Mouse (Mus musculus): ENCODE data around the gene Shroom3. TPM values are rescaled to one million over a fixed set of nuclear protein-coding genes. Genes with fewer than 3 reads are reported as not detected.

Gene Shroom3
- polyA plus RNA-seq, 1 experiment from 2014 or later: 1.5 TPM

DNA sequence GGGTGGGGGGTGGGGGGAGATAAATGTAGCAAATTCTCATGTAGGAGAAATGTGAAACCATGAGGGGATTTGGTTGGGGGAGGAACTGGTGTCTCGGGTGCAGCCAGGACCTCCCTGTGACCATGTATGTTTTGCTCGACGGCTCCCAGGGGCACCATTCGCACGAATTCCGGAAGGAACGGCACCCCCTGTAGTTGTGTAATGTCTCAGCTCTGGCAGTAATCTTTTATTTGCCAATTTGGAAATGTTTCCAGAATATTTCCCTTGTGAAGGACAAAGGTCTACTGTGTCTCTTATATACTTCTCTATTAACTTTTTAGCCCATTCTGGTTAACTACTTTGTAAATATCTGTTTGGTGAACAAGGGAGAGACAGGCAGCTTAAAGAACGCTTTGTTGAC lies 27.5 kb downstream of the Shroom3 start:
- no peak for ATAC-seq (ENCODE audit: low FRiP score, low TSS enrichment)
- WGBS: 78% methylated on average over 8 of the region's 8 CpGs

DNA sequence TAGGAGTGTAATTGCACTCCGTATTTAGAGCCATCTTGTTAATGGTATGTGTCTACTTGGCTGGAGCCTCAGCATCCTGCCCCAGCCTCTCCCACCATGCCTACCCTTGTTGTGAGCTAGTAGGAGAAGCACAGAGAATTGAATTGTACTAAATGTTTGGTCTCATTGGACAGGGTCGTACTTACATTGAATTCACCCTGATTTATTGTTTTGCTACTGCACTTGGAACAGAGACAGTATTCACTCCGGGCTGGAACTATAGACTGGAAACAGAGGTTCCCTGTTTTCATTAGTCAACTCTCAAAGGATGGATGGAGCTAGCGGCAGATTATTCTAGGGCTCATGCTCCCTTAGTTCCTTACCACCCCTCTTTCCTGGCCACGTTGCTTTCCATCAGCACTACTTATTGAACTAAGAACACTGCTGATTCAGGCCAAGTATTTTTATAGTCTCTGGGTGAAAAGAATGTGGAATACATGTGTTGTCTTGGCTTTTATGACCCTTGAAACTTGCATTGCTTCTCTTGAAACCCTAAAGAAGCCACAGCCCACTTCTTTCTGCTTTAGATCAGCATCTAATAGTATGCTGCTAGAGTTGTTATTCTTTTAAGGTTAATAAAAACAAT lies 28.5 kb downstream of the Shroom3 start:
- Histone ChIP-seq H3K27ac (replicated peaks; ENCODE audit: low read depth, low read length) (no peak overlapping the region; the same call in 1 of the 2 replicates), H3K9ac (replicated peaks; ENCODE audit: low read length) (no peak overlapping the region), H3K36me3 (ENCODE audit: control insufficient read depth, insufficient read depth, low read length) (no peaks in the 10 kb centered on the region), H3K9me3 (ENCODE audit: control insufficient read depth, low read length) (no peaks in the 10 kb centered on the region), H3K4me2 (ENCODE audit: low read length) (no peak overlapping the region), H3K27me3 (ENCODE audit: control insufficient read depth, insufficient read depth, low read length) (no peaks in the 10 kb centered on the region), H3K4me3 (replicated peaks; ENCODE audit: low read depth, low read length) (no peak overlapping the region), H3K4me1 (ENCODE audit: control insufficient read depth, insufficient read depth, low read length) (no peaks in the 10 kb centered on the region)
- no peak for DNase-seq
- no peak for ATAC-seq (ENCODE audit: low FRiP score, low TSS enrichment)
- WGBS: 80% methylated on average over 5 of the region's 5 CpGs

More for the DNA sequence above, 27.5 kb downstream of the Shroom3 start:
- Histone ChIP-seq H3K27ac (replicated peaks; ENCODE audit: low read depth, low read length) (no peak overlapping the region), H3K9me3 (ENCODE audit: control insufficient read depth, low read length) (no peaks in the 10 kb centered on the region), H3K27me3 (ENCODE audit: control insufficient read depth, insufficient read depth, low read length) (no peaks in the 10 kb centered on the region), H3K4me2 (ENCODE audit: low read length) (no peak overlapping the region), H3K36me3 (ENCODE audit: control insufficient read depth, insufficient read depth, low read length) (no peaks in the 10 kb centered on the region), H3K4me3 (replicated peaks; ENCODE audit: low read depth, low read length) (no peak overlapping the region), H3K4me1 (ENCODE audit: control insufficient read depth, insufficient read depth, low read length) (no peaks in the 10 kb centered on the region), H3K9ac (replicated peaks; ENCODE audit: low read length) (no peak overlapping the region)
- no peak for DNase-seq

DNA sequence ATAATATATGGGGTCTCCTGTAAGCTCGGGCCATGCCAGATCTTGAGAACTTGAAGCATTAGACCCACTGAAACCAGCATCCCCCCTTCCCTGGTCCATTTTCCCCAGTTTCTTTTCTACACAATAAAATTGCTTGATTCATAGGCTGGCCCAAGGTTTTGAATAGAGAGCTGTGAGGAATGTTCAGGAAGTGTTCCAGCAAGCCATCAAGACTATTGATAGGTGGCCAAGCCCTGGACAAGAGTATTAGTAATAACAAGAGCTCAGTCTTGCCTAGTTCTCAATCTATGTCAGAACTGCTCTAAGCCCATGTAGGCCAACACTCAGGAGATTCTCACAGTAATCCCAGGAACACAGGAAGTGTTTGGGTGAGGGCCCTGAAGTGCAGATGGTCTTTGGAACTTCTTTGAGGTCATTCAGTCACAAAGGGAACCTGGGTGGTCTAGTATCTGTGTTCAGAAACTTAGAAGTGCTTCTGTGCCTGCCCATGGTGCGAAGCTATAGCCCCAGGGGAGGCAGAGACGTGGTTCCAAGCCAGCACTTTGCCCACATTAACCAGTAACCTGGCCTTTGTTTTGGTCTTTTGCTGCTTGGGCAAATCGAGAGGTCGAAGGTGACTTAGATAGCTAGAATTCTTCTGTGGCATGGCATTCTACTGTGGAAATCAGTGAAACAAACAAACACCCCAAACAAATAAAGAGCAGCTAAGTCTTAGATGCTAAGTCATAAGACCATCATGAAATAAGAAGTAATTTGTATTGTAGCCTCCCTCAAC lies 29.6 kb downstream of the Shroom3 start:
- H3K4me1 ChIP-seq (ENCODE audit: control insufficient read depth, insufficient read depth, low read length): no peaks in the 10 kb centered on the region
- no peaks in the 10 kb centered on the region for H3K36me3 ChIP-seq (ENCODE audit: control insufficient read depth, insufficient read depth, low read length)
- H3K4me2 ChIP-seq (ENCODE audit: low read length): no peak overlapping the region
- ATAC-seq (ENCODE audit: low FRiP score, low TSS enrichment): no peak
- H3K9me3 ChIP-seq (ENCODE audit: control insufficient read depth, low read length): no peaks in the 10 kb centered on the region
- no peaks in the 10 kb centered on the region for H3K27me3 ChIP-seq (ENCODE audit: control insufficient read depth, insufficient read depth, low read length)
- DNase-seq: no peak
- H3K9ac ChIP-seq (replicated peaks; ENCODE audit: low read length): no peak overlapping the region
- WGBS: 81% methylated on average over 5 of the region's 5 CpGs
- no peak overlapping the region for H3K4me3 ChIP-seq (replicated peaks; ENCODE audit: low read depth, low read length)
- no peak overlapping the region for H3K27ac ChIP-seq (replicated peaks; ENCODE audit: low read depth, low read length)

DNA sequence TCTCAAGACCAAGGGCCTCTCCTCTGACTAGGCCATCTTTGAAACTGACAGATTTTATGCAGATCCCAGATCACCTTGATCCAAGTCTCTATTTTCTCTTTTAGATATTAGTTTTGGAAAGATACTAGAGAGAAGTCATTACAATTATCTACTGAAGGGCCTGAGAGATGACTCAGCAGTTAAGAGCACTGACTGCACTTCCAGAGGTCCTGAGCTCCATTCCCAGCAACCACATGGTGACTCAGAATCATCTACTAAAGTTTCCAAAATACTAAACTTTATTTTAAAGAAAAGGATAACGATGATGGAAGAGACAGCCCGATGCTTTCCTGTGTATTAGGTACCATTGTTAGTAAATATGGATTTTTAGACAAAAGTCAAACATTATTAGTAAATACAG lies 31.7 kb downstream of the Shroom3 start:
- Histone ChIP-seq H3K9me3 (ENCODE audit: control insufficient read depth, low read length) (no peaks in the 10 kb centered on the region), H3K4me2 (ENCODE audit: low read length) (no peak overlapping the region), H3K4me1 (ENCODE audit: control insufficient read depth, insufficient read depth, low read length) (no peaks in the 10 kb centered on the region), H3K27me3 (ENCODE audit: control insufficient read depth, insufficient read depth, low read length) (no peaks in the 10 kb centered on the region), H3K36me3 (ENCODE audit: control insufficient read depth, insufficient read depth, low read length) (no peaks in the 10 kb centered on the region), H3K9ac (replicated peaks; ENCODE audit: low read length) (no peak overlapping the region), H3K4me3 (replicated peaks; ENCODE audit: low read depth, low read length) (no peak overlapping the region), H3K27ac (replicated peaks; ENCODE audit: low read depth, low read length) (no peak overlapping the region)
- DNase-seq (no peak), ATAC-seq (ENCODE audit: low FRiP score, low TSS enrichment) (no peak)
- WGBS: 96% methylated on average over 2 of the region's 2 CpGs

DNA sequence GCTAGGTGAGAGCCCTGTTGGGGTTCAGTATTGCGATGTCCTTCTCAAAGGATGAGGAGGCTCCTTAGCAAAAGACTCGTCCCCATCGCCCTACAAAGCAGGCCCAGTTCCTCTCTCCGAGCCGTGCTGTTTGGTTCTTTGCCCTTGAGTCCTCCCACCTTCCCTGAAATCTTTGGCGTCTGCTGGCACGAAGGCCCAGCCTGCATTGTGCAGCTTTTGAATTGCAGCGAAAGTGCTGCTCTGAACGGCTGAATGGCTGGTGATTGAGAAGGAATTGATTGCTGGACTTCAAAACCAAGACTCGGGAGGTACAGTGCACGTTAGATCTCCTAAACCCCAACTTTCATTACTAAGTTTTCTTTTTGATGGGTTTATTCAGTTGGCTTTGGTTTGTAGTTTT lies 32.1 kb downstream of the Shroom3 start:
- Histone ChIP-seq H3K9ac (replicated peaks; ENCODE audit: low read length) (no peak overlapping the region), H3K36me3 (ENCODE audit: control insufficient read depth, insufficient read depth, low read length) (no peaks in the 10 kb centered on the region), H3K4me3 (replicated peaks; ENCODE audit: low read depth, low read length) (no peak overlapping the region), H3K4me1 (ENCODE audit: control insufficient read depth, insufficient read depth, low read length) (no peaks in the 10 kb centered on the region), H3K27me3 (ENCODE audit: control insufficient read depth, insufficient read depth, low read length) (no peaks in the 10 kb centered on the region), H3K27ac (replicated peaks; ENCODE audit: low read depth, low read length) (no peak overlapping the region), H3K4me2 (ENCODE audit: low read length) (no peak overlapping the region), H3K9me3 (ENCODE audit: control insufficient read depth, low read length) (no peaks in the 10 kb centered on the region)
- DNase-seq (no peak), ATAC-seq (ENCODE audit: low FRiP score, low TSS enrichment) (no peak)
- 44% methylated on average over 11 of the region's 11 CpGs for WGBS

DNA sequence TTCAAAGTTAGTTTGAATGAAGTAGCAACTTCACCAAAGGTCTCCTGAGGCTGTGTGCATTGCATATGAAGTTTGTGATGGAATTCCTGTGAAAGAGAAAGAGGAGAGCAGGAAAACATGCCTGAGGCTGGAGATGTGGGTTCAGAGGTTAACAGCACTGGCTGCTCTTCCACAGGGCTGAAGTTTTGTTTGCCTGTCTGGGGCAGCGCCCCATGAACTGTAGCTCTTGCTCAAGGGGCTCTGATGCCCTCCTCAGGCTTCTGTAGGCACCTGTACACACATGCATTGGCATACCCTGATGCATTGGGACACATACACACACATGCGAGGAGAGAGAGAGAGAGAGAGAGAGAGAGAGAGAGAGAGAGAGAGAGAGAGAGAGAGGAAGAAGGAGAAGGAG lies 32.7 kb downstream of the Shroom3 start:
- no peaks in the 10 kb centered on the region for H3K27me3 ChIP-seq (ENCODE audit: control insufficient read depth, insufficient read depth, low read length)
- no peak overlapping the region for H3K4me3 ChIP-seq (replicated peaks; ENCODE audit: low read depth, low read length)
- DNase-seq (no peak), ATAC-seq (ENCODE audit: low FRiP score, low TSS enrichment) (no peak)
- H3K9me3 ChIP-seq (ENCODE audit: control insufficient read depth, low read length): no peaks in the 10 kb centered on the region
- H3K9ac ChIP-seq (replicated peaks; ENCODE audit: low read length): no peak overlapping the region
- no peak overlapping the region for H3K4me2 ChIP-seq (ENCODE audit: low read length)
- 89% methylated on average over 2 of the region's 2 CpGs for WGBS
- no peaks in the 10 kb centered on the region for H3K36me3 ChIP-seq (ENCODE audit: control insufficient read depth, insufficient read depth, low read length)
- no peak overlapping the region for H3K27ac ChIP-seq (replicated peaks; ENCODE audit: low read depth, low read length)
- H3K4me1 ChIP-seq (ENCODE audit: control insufficient read depth, insufficient read depth, low read length): no peaks in the 10 kb centered on the region

DNA sequence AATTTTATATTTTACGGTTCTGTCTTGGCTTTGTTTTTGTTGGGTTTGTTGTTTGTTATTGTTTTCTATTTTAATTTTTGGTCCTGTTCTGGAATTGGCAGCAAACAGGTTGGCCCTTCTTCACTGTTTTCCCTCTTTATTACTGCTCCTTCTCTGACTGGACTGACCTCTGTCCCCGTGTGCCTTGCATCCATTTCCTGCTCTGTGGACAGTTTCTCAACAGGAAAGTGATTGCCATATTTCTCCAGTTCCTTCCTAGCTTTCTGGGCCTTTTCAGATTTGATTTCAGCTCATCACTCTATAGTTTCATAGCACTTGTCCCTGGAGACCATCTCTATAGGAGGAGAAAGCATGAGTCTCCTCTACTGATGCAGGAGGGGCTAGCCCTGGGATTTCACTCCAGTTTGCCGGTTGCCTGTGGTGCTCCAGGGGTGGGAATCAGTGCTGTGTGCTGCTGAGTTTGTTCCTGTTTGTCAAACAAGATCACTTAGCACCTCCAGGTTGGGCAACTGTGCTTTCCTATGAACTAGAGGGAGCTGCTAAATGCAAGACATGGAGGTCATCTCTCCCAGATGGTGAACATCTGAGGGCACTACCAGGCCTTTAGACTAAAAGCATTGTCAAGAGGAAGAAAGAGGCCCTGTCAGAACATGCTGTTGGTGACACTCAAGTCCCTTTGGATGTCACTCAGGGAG lies 34.6 kb downstream of the Shroom3 start:
- H3K27ac ChIP-seq (replicated peaks; ENCODE audit: low read depth, low read length): no peak overlapping the region
- ATAC-seq (ENCODE audit: low FRiP score, low TSS enrichment) (no peak), DNase-seq (no peak)
- H3K9me3 ChIP-seq (ENCODE audit: control insufficient read depth, low read length): no peaks in the 10 kb centered on the region
- no peak overlapping the region for H3K4me2 ChIP-seq (ENCODE audit: low read length)
- H3K36me3 ChIP-seq (ENCODE audit: control insufficient read depth, insufficient read depth, low read length): no peaks in the 10 kb centered on the region
- 85% methylated on average over 3 of the region's 3 CpGs for WGBS
- no peaks in the 10 kb centered on the region for H3K27me3 ChIP-seq (ENCODE audit: control insufficient read depth, insufficient read depth, low read length)
- no peaks in the 10 kb centered on the region for H3K4me1 ChIP-seq (ENCODE audit: control insufficient read depth, insufficient read depth, low read length)
- no peak overlapping the region for H3K9ac ChIP-seq (replicated peaks; ENCODE audit: low read length)
- no peak overlapping the region for H3K4me3 ChIP-seq (replicated peaks; ENCODE audit: low read depth, low read length)

DNA sequence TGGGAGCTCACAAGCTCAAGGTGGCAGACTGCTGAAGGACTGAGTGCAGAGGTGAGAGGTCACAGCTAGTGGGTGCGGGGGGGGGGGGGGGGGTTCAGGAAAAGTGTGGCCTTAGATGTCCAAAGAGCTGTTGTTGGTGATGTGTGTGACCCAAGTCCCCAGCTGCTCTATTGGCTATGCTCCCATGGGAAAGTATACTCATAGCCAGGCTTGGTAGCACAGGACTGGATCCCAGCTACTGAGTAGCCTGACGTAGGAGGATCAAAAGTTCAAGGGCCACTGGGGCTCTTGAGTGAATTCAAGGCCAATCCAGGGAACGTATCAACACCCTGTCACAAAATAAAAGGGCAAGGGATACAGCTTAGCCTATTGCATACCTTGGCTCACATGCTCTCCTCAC lies 35.6 kb downstream of the Shroom3 start:
- Histone ChIP-seq H3K9me3 (ENCODE audit: control insufficient read depth, low read length) (no peaks in the 10 kb centered on the region), H3K4me3 (replicated peaks; ENCODE audit: low read depth, low read length) (no peak overlapping the region), H3K4me1 (ENCODE audit: control insufficient read depth, insufficient read depth, low read length) (no peaks in the 10 kb centered on the region), H3K27ac (replicated peaks; ENCODE audit: low read depth, low read length) (no peak overlapping the region), H3K36me3 (ENCODE audit: control insufficient read depth, insufficient read depth, low read length) (no peaks in the 10 kb centered on the region), H3K9ac (replicated peaks; ENCODE audit: low read length) (no peak overlapping the region), H3K4me2 (ENCODE audit: low read length) (no peak overlapping the region), H3K27me3 (ENCODE audit: control insufficient read depth, insufficient read depth, low read length) (no peaks in the 10 kb centered on the region)
- WGBS: 89% methylated on average over 3 of the region's 3 CpGs
- DNase-seq: no peak
- no peak for ATAC-seq (ENCODE audit: low FRiP score, low TSS enrichment)

All from midbrain, embryonic 14.5 days (tissue).